Mouse (Mus musculus) ES-E14 (cell line): ENCODE results near the gene Pyroxd2. TPM values are rescaled to one million over a fixed set of nuclear protein-coding genes. Genes with fewer than 3 reads are reported as not detected.

Experiments used
- DNase-seq: peaks from one replicate; pipeline ENCODE4 v3.0.0-alpha.2; 2013; ENCODE audit warnings: low read depth, low spot score
- H3K27ac ChIP-seq: 2 replicates; pipeline ENCODE4 v1.5.1; 2012; ENCODE audit warnings: low read depth, mild to moderate bottlenecking, low read length, moderate library complexity, mixed read lengths; ENCODE audit not compliant: poor library complexity, insufficient read depth, severe bottlenecking
- H3K36me3 ChIP-seq: 2 replicates; pipeline ENCODE4 v1.6.1; 2012; ENCODE audit warnings: mild to moderate bottlenecking, low read length, moderate library complexity, mixed read lengths; ENCODE audit not compliant: control insufficient read depth, poor library complexity, insufficient read depth, severe bottlenecking
- H3K4me1 ChIP-seq, 2 experiments: fragments of 150-350 bp in 1 of 2; sonication (generic) in 1 of 2; 2 replicates each; pipeline ENCODE4 v1.6.1; 2012; ENCODE audit warnings: low read length in 2 of 2, mild to moderate bottlenecking in 1 of 2, mixed read lengths in 1 of 2; ENCODE audit not compliant: control insufficient read depth in 2 of 2, insufficient read depth in 2 of 2, poor library complexity in 1 of 2
- H3K4me3 ChIP-seq, 2 experiments: fragments of 150-350 bp in 1 of 2; sonication (generic) in 1 of 2; 2 replicates each; pipeline ENCODE4 v1.5.1; 2012; ENCODE audit warnings: low read length in 2 of 2, low read depth in 1 of 2, mild to moderate bottlenecking in 1 of 2, mixed read lengths in 1 of 2; ENCODE audit not compliant: insufficient read depth in 1 of 2, poor library complexity in 1 of 2, severe bottlenecking in 1 of 2
- H3K9ac ChIP-seq: 2 replicates; pipeline ENCODE4 v1.6.1; 2012; ENCODE audit warnings: low read depth, mild to moderate bottlenecking, low read length, mixed read lengths; ENCODE audit not compliant: poor library complexity, insufficient read depth, severe bottlenecking
- H3K9me3 ChIP-seq: fragments of 150-350 bp; sonication (generic); 2 replicates; pipeline ENCODE4 v1.6.1; 2012; ENCODE audit warnings: low read depth, mild to moderate bottlenecking, low read length; ENCODE audit not compliant: control insufficient read depth, insufficient read depth
- CHD2 ChIP-seq: IDR thresholded peaks from 2 replicates; pipeline ENCODE4 v1.6.1; 2014; ENCODE audit warnings: mild to moderate bottlenecking, low read depth, low read length, inconsistent platforms
- HCFC1 ChIP-seq: IDR thresholded peaks from 2 replicates; pipeline ENCODE4 v1.6.1; 2012; ENCODE audit warnings: low read length, inconsistent platforms, borderline replicate concordance; ENCODE audit not compliant: insufficient read depth
- MAFK ChIP-seq: IDR thresholded peaks from 2 replicates; pipeline ENCODE4 v1.6.1; 2014; ENCODE audit warnings: mild to moderate bottlenecking, low read depth, low read length, inconsistent platforms; ENCODE audit not compliant: insufficient read depth
- ZC3H11A ChIP-seq: IDR thresholded peaks from 2 replicates; pipeline ENCODE4 v1.6.1; 2012; ENCODE audit warnings: low read depth, mild to moderate bottlenecking, inconsistent platforms, low read length, borderline replicate concordance
- ZNF384 ChIP-seq: IDR thresholded peaks from 2 replicates; pipeline ENCODE4 v1.6.1; 2012; ENCODE audit warnings: low read depth, low read length, inconsistent platforms
- in situ Hi-C, 2 experiments: fragments of 600-800 bp; cut with MboI; formaldehyde crosslinking; loops; one replicate each; pipeline ENCODE4 v1.15.1; 2025; ENCODE audit warnings: low sequenced_read_pairs in 2 of 2, inconsistent platforms in 1 of 2; ENCODE audit not compliant: unreplicated experiment in 2 of 2
- total RNA-seq: library from RNA; depleted of rRNA; stranded (reverse); fragments of 300-350 nt; gene quantifications from 2 replicates; pipeline ENCODE4 v1.2.3, GENCODE M21; 2012

The Pyroxd2 gene
- total RNA-seq, 1 experiment = not detected

DNA sequence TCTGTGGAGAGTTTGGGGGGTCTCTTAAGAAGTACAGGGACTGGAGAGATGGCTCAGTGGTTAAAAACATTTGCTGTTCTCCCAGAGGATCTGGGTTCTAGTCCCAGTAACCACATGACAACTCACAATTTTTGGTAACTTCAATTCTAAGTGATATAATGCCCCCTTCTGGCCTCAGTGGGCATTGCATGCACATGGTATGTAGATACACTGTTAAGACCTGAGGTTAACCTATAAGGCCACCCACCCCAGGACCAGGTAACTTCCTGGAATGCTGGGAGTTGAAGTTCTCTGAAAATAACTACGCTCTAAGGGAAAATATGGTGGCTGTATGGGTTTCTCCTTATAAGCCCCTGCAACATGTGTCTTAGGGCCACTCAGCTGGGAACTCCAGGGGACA lies 24.2 kb upstream of the Pyroxd2 start:
- Histone ChIP-seq H3K9ac (no peak overlapping the region), H3K4me3 (no peak overlapping the region), H3K4me1 (peaks cover 0 to 6% of the 10 kb centered on the region in 2 experiments; a peak in 2 of 4 replicates), H3K27ac (no peak overlapping the region), H3K9me3 (no peaks in the 10 kb centered on the region), H3K36me3 (no peaks in the 10 kb centered on the region; the same call in 1 of the 2 replicates)
- in situ Hi-C loops = no loop called here
- DNase-seq = peak; percentile 75
- TF ChIP-seq MAFK = no peak
- TF ChIP-seq CHD2 = no peak
- peak; percentile 76; the same call in 1 of the 2 replicates for TF ChIP-seq HCFC1
- no peak for TF ChIP-seq ZNF384
- peak; percentile 46; the same call in 1 of the 2 replicates for TF ChIP-seq ZC3H11A

DNA sequence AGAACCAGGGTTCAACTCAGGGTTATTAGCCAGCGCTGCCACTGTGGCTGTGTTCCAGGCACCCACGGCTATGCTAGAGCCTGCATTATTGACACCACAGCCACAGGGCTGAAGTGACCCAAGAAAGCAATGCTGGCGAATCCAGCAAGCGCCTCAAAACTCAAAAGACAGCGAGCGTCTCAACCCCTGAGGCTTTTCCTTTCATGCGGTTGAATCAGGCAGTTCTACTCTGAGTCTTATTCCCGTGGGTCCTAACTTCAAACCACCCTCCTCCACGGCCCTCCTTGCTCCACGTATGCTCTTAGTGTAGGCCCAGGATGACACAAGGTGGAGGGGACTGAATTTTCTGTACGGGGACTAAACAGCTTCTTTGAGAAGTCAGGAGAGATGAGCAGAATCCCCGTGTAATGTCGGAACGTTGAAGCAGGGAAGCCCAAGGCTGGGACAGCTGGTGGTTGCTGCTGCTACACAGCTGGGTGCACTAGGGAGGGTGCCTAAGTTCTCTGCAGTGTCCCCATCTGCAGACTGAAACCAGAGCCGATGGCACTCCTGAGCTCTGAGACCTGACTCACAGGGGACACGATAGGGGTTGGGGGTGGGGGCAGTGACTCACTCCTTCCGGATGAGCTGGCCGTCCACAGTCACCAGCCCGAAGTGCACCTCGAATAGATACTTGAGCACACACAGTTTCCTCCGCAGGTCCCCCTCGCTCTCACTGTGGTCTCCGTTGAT lies 17.7 kb upstream of the Pyroxd2 start:
- no peaks in the 10 kb centered on the region; a peak in 1 of 4 replicates for H3K4me1 ChIP-seq
- H3K27ac ChIP-seq = no peak overlapping the region
- no peak overlapping the region for H3K9ac ChIP-seq
- DNase-seq = no peak
- H3K9me3 ChIP-seq = no peaks in the 10 kb centered on the region
- peaks cover 41% of the 10 kb centered on the region; the same call in 1 of the 2 replicates for H3K36me3 ChIP-seq
- TF ChIP-seq MAFK (no peak), ZC3H11A (no peak), HCFC1 (no peak), ZNF384 (no peak), CHD2 (no peak)
- in situ Hi-C loops = no loop called here
- no peak overlapping the region for H3K4me3 ChIP-seq

DNA sequence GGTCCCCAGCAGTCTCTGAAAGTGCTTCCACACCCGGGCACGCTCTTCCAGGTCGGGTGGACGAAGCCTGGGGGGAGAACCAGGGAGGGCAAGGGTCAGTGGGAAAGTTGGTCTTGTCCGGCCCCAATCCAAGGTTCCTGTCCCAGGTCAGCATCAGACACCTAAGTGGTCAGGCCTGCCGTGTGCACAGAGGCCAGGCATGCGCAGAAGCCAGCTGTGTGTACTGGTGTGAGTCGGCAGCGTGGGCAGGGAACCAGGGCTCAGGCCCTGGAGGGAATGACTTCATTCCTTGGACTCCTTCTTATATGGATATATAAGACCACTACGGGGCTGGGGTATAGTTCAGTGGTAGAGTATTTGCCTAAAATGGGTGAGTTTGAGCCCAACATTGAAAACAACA lies 17.1 kb upstream of the Pyroxd2 start:
- no peak for DNase-seq
- H3K9me3 ChIP-seq = no peaks in the 10 kb centered on the region
- no peaks in the 10 kb centered on the region; a peak in 1 of 4 replicates for H3K4me1 ChIP-seq
- no peak overlapping the region for H3K4me3 ChIP-seq
- no peak overlapping the region for H3K9ac ChIP-seq
- in situ Hi-C loops = no loop called here
- TF ChIP-seq MAFK (no peak), ZC3H11A (no peak), HCFC1 (no peak), CHD2 (no peak), ZNF384 (no peak)
- H3K27ac ChIP-seq = no peak overlapping the region
- H3K36me3 ChIP-seq = peaks cover 41% of the 10 kb centered on the region; the same call in 1 of the 2 replicates

DNA sequence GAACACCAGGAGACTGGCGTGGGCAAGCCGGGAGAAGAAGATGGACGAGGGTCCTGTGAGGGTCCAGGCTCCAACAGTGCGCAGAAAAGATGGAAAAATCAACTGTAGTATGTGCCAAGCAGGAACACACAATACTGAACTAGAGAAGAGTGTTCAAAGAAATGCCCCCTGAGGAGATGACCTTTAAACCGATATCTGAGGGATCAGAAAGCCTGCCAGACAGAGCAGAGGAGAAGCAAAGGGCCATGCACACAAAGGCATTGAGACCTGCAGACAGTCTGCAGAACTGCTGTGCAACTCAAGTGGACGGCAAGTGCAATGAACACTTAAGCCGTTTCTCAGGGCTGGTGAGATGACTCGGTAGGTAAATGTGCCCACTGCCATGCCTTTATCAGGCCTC lies 14.8 kb upstream of the Pyroxd2 start:
- H3K4me1 ChIP-seq = peaks cover 0 to 4% of the 10 kb centered on the region in 2 experiments; a peak in 2 of 4 replicates
- TF ChIP-seq ZC3H11A (no peak), CHD2 (no peak), ZNF384 (no peak), HCFC1 (no peak), MAFK (no peak)
- no peaks in the 10 kb centered on the region for H3K9me3 ChIP-seq
- DNase-seq = no peak
- H3K9ac ChIP-seq = no peak overlapping the region
- in situ Hi-C loops = no loop called here
- H3K4me3 ChIP-seq = no peak overlapping the region
- H3K36me3 ChIP-seq = peaks cover 43% of the 10 kb centered on the region; the same call in 1 of the 2 replicates
- H3K27ac ChIP-seq = no peak overlapping the region
